Mouse (Mus musculus) C2C12 (cell line): ENCODE results near the gene Ptgr1. TPM values are rescaled to one million over a fixed set of nuclear protein-coding genes. Genes with fewer than 3 reads are reported as not detected.

Experiments
- H3K27me3 ChIP-seq: one replicate; pipeline ENCODE4 v1.6.1; 2011; ENCODE audit not compliant: control insufficient read depth, insufficient read depth, insufficient read length
- H3K36me3 ChIP-seq: one replicate; pipeline ENCODE4 v1.6.1; 2011; ENCODE audit not compliant: control insufficient read depth, insufficient read depth
- H3K4me3 ChIP-seq: one replicate; pipeline ENCODE4 v1.5.1; 2011; ENCODE audit warnings: mild to moderate bottlenecking, control low read depth; ENCODE audit not compliant: poor library complexity, insufficient read depth, severe bottlenecking
- H3K79me2 ChIP-seq: one replicate; pipeline ENCODE4 v1.6.1; 2011; ENCODE audit not compliant: control insufficient read depth, insufficient read depth
- H3K79me3 ChIP-seq: one replicate; pipeline ENCODE4 v1.6.1; 2011; ENCODE audit warnings: low read depth, control low read depth
- H3ac ChIP-seq: one replicate; pipeline ENCODE3; 2011; ENCODE audit warnings: low read depth; ENCODE audit not compliant: control insufficient read depth, insufficient read length
- CEBPB ChIP-seq: IDR thresholded peaks from one replicate; pipeline ENCODE4 v1.6.1; 2011; ENCODE audit warnings: low read depth, mild to moderate bottlenecking, control low read depth, moderate library complexity
- CTCF ChIP-seq: IDR thresholded peaks from one replicate; pipeline ENCODE4 v1.5.1; 2011; ENCODE audit not compliant: control insufficient read depth, insufficient read depth, insufficient read length
- FOSL1 ChIP-seq: IDR thresholded peaks from one replicate; pipeline ENCODE4 v1.8.0; 2011; ENCODE audit warnings: mild to moderate bottlenecking, low read length; ENCODE audit not compliant: poor library complexity, insufficient read depth, severe bottlenecking
- MAX ChIP-seq: IDR thresholded peaks from one replicate; pipeline ENCODE4 v1.6.1; 2011; ENCODE audit warnings: mild to moderate bottlenecking, control low read depth
- MYOD1 ChIP-seq: IDR thresholded peaks from one replicate; pipeline ENCODE4 v1.6.1; 2011; ENCODE audit warnings: low read depth; ENCODE audit not compliant: control insufficient read depth, insufficient read length
- MYOG ChIP-seq: IDR thresholded peaks from one replicate; pipeline ENCODE4 v1.6.1; 2011; ENCODE audit not compliant: control insufficient read depth, insufficient read length; ENCODE audit errors: extremely low read depth
- USF1 ChIP-seq: IDR thresholded peaks from one replicate; pipeline ENCODE4 v1.6.1; 2011; ENCODE audit warnings: low read depth, mild to moderate bottlenecking, control low read depth, moderate library complexity
- polyA plus RNA-seq: library from polyadenylated mRNA; unstranded; fragments of >200 nt; fragmentation: generic; extraction: Trizol; gene quantifications from one replicate; pipeline ENCODE4 v1.2.1, GENCODE M21; 2012; ENCODE audit warnings: missing spikeins

Ptgr1 gene
- polyA plus RNA-seq, 1 experiment = 39.6 TPM

GRCm38 (mm10) chr4:59015181-59015580, 28.3 kb upstream of the Ptgr1 start:
- TF ChIP-seq USF1 (no peak), MAX (no peak), CEBPB (no peak), CTCF (no peak), FOSL1 (no peak), MYOG (no peak)
- H3K36me3 ChIP-seq = peaks cover 22% of the 10 kb centered on the region
- peaks cover 63% of the 10 kb centered on the region for H3K79me2 ChIP-seq
- H3K4me3 ChIP-seq = no peak overlapping the region
- no peaks in the 10 kb centered on the region for H3K27me3 ChIP-seq
- H3ac ChIP-seq = no peak overlapping the region
- peaks cover 45% of the 10 kb centered on the region for H3K79me3 ChIP-seq

- H3K79me3 ChIP-seq = peaks cover 78% of the 10 kb centered on the region
- no peaks in the 10 kb centered on the region for H3K27me3 ChIP-seq
- peaks cover 3% of the 10 kb centered on the region for H3K36me3 ChIP-seq
- H3K79me2 ChIP-seq = peaks cover 100% of the 10 kb centered on the region
- no peak overlapping the region for H3ac ChIP-seq
- no peak overlapping the region for H3K4me3 ChIP-seq
- no peak for TF ChIP-seq FOSL1
- TF ChIP-seq USF1 = no peak
- TF ChIP-seq CTCF = no peak
- TF ChIP-seq MAX = no peak
- TF ChIP-seq MYOD1 = no peak
- no peak for TF ChIP-seq MYOG
- no peak for TF ChIP-seq CEBPB
These were observed 24.5 kb upstream of the Ptgr1 start for GRCm38 (mm10) chr4:59011446-59011845.

DNA sequence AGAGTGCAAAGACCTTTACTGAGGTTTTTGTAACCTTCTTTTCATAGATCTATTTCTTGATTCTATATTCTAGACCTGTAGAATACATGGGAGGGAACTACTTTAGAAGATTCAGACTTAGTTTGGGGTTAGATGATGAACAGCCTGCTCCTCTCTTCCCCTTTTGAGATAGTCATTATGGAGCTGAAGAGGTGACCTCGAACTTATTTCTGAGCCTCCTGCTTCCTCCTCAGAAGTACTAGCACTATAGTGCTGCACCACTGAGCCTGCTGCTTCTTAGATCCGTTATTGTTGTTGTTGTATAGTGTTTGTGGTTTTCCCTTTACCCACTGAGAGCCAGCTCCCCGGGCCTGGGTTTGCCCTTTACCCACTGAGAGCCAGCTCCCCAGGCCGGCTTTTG, 22.8 kb upstream of the Ptgr1 start:
- H3K27me3 ChIP-seq = no peaks in the 10 kb centered on the region
- no peak overlapping the region for H3ac ChIP-seq
- H3K36me3 ChIP-seq = peaks cover 1% of the 10 kb centered on the region
- peaks cover 100% of the 10 kb centered on the region for H3K79me2 ChIP-seq
- H3K4me3 ChIP-seq = no peak overlapping the region
- H3K79me3 ChIP-seq = peaks cover 81% of the 10 kb centered on the region
- TF ChIP-seq MAX = no peak
- no peak for TF ChIP-seq CEBPB
- no peak for TF ChIP-seq MYOG
- TF ChIP-seq FOSL1 = no peak
- no peak for TF ChIP-seq CTCF
- no peak for TF ChIP-seq MYOD1
- TF ChIP-seq USF1 = no peak

GRCm38 (mm10) chr4:59009186-59009585, 22.3 kb upstream of the Ptgr1 start:
- H3K79me3 ChIP-seq = peaks cover 83% of the 10 kb centered on the region
- no peaks in the 10 kb centered on the region for H3K36me3 ChIP-seq
- no peak overlapping the region for H3ac ChIP-seq
- no peaks in the 10 kb centered on the region for H3K27me3 ChIP-seq
- H3K4me3 ChIP-seq = no peak overlapping the region
- TF ChIP-seq USF1 (no peak), MYOD1 (no peak), MAX (no peak), CEBPB (no peak), MYOG (no peak), FOSL1 (no peak), CTCF (no peak)
- H3K79me2 ChIP-seq = peaks cover 100% of the 10 kb centered on the region

- Histone ChIP-seq H3K79me2 (peaks cover 100% of the 10 kb centered on the region), H3K36me3 (no peaks in the 10 kb centered on the region), H3K79me3 (peaks cover 83% of the 10 kb centered on the region), H3K4me3 (no peak overlapping the region), H3ac (no peak overlapping the region), H3K27me3 (no peaks in the 10 kb centered on the region)
- TF ChIP-seq MAX (no peak), MYOD1 (no peak), USF1 (no peak), FOSL1 (no peak), CTCF (no peak), MYOG (no peak), CEBPB (no peak)
These were observed 21.1 kb upstream of the Ptgr1 start for GRCm38 (mm10) chr4:59007974-59008373.

- H3K4me3 ChIP-seq = no peak overlapping the region
- H3K79me3 ChIP-seq = peaks cover 76% of the 10 kb centered on the region
- no peak for TF ChIP-seq MYOD1
- no peak for TF ChIP-seq CTCF
- TF ChIP-seq FOSL1 = no peak
- TF ChIP-seq USF1 = no peak
- TF ChIP-seq MAX = no peak
- TF ChIP-seq CEBPB = no peak
- TF ChIP-seq MYOG = no peak
- peaks cover 91% of the 10 kb centered on the region for H3K79me2 ChIP-seq
- H3K36me3 ChIP-seq = no peaks in the 10 kb centered on the region
- no peak overlapping the region for H3ac ChIP-seq
- H3K27me3 ChIP-seq = no peaks in the 10 kb centered on the region
These were observed 20.1 kb upstream of the Ptgr1 start for GRCm38 (mm10) chr4:59007016-59007415.
